Mouse (Mus musculus) stomach, postnatal 0 days (tissue): ENCODE results near the gene Sumo3. TPM values are rescaled to one million over a fixed set of nuclear protein-coding genes. Genes with fewer than 3 reads are reported as not detected.

Experiments used
- ATAC-seq: fragments of 200-750 bp; cut with Nextera tagmentation; 2 replicates; pipeline ENCODE4 v1.8.0; 2017; ENCODE audit not compliant: low FRiP score, low TSS enrichment
- DNase-seq: peaks from one replicate; pipeline ENCODE4 v3.0.0-alpha.2; 2016; ENCODE audit warnings: low spot score
- H3K27ac ChIP-seq: fragments of 300-500 bp; sonication (generic); replicated peaks from 2 replicates; pipeline ENCODE4 v1.5.1; 2014; ENCODE audit warnings: mild to moderate bottlenecking, control low read depth
- H3K27me3 ChIP-seq: fragments of 300-500 bp; sonication (generic); 2 replicates; pipeline ENCODE4 v1.6.1; 2014; ENCODE audit warnings: low read length; ENCODE audit not compliant: control insufficient read depth, insufficient read depth
- H3K36me3 ChIP-seq: fragments of 300-500 bp; sonication (generic); 2 replicates; pipeline ENCODE4 v1.6.1; 2014; ENCODE audit warnings: low read length, mixed read lengths; ENCODE audit not compliant: control insufficient read depth, insufficient read depth
- H3K4me1 ChIP-seq: fragments of 300-500 bp; sonication (generic); replicated peaks from 2 replicates; pipeline ENCODE4 v1.6.1; 2014; ENCODE audit warnings: antibody characterized with exemption; ENCODE audit not compliant: control insufficient read depth, insufficient read depth
- H3K4me2 ChIP-seq: fragments of 300-500 bp; sonication (generic); replicated peaks from 2 replicates; pipeline ENCODE4 v1.6.1; 2014; ENCODE audit warnings: low read depth, mild to moderate bottlenecking, control low read depth, moderate library complexity
- H3K4me3 ChIP-seq: fragments of 300-500 bp; sonication (generic); 2 replicates; pipeline ENCODE4 v1.5.1; 2014; ENCODE audit warnings: low read depth, low read length, control low read depth
- H3K9ac ChIP-seq: fragments of 300-500 bp; sonication (generic); 2 replicates; pipeline ENCODE4 v1.6.1; 2014; ENCODE audit warnings: mild to moderate bottlenecking, low read length, control low read depth, mixed read lengths
- H3K9me3 ChIP-seq: fragments of 300-500 bp; sonication (generic); 2 replicates; pipeline ENCODE4 v1.6.1; 2016; ENCODE audit warnings: low read length; ENCODE audit not compliant: control insufficient read depth
- CTCF ChIP-seq: IDR thresholded peaks from 2 replicates; pipeline ENCODE4 v1.5.1; 2016; ENCODE audit warnings: antibody characterized with exemption, low read depth, mild to moderate bottlenecking, moderate library complexity
- EP300 ChIP-seq: optimal IDR thresholded peaks from 2 replicates; pipeline ENCODE3; 2016; ENCODE audit warnings: antibody characterized with exemption
- WGBS: fragments of 180-500 bp; shearing (Covaris S2); extraction: QIAGEN DNeasy Blood & Tissue Kit; methylation state at CpG from one replicate; pipeline ENCODE4 v1.1.7; 2014; 5-methylcytosine and 5-hydroxymethylcytosine counted together
- polyA plus RNA-seq: library from polyadenylated mRNA; unstranded; fragments of >200 nt; fragmentation: Nextera tagmentation; extraction: Ambion mirVana; gene quantifications from 2 replicates; pipeline ENCODE4 v1.2.1, GENCODE M21; 2015

Gene Sumo3
- polyA plus RNA-seq, 1 experiment from 2014 or later: 232 TPM

GRCm38 (mm10) chr10:77591546-77591945 lies 14.4 kb upstream of the Sumo3 start:
- ATAC-seq: no peak
- Histone ChIP-seq H3K4me3 (no peak overlapping the region), H3K4me1 (no peaks in the 10 kb centered on the region), H3K4me2 (no peak overlapping the region), H3K36me3 (peaks cover 40% of the 10 kb centered on the region), H3K27ac (no peak overlapping the region), H3K9ac (no peak overlapping the region), H3K9me3 (no peaks in the 10 kb centered on the region), H3K27me3 (no peaks in the 10 kb centered on the region)
- no peak for DNase-seq
- WGBS: 75% methylated on average over 6 of the region's 6 CpGs
- TF ChIP-seq EP300 (no peak), CTCF (no peak)

GRCm38 (mm10) chr10:77596060-77596459 lies 9.8 kb upstream of the Sumo3 start:
- Histone ChIP-seq H3K27ac (no peak overlapping the region), H3K27me3 (no peaks in the 10 kb centered on the region), H3K36me3 (peaks cover 42% of the 10 kb centered on the region), H3K9ac (no peak overlapping the region), H3K4me2 (no peak overlapping the region), H3K4me3 (no peak overlapping the region), H3K4me1 (no peaks in the 10 kb centered on the region), H3K9me3 (no peaks in the 10 kb centered on the region)
- 86% methylated on average over 2 of the region's 2 CpGs for WGBS
- no peak for DNase-seq
- TF ChIP-seq EP300: no peak
- TF ChIP-seq CTCF: no peak
- no peak for ATAC-seq

GRCm38 (mm10) chr10:77603021-77603420 lies 2.9 kb upstream of the Sumo3 start:
- WGBS: 71% methylated on average over 4 of the region's 4 CpGs
- TF ChIP-seq CTCF (no peak), EP300 (no peak)
- H3K4me2 ChIP-seq: no peak overlapping the region
- H3K4me1 ChIP-seq: peaks cover 7% of the 10 kb centered on the region; the same call in 1 of the 2 replicates
- H3K4me3 ChIP-seq: no peak overlapping the region
- no peak overlapping the region for H3K9ac ChIP-seq
- no peak for ATAC-seq
- H3K36me3 ChIP-seq: peaks cover 4% of the 10 kb centered on the region
- no peak overlapping the region for H3K27ac ChIP-seq
- H3K9me3 ChIP-seq: no peaks in the 10 kb centered on the region
- no peak for DNase-seq
- H3K27me3 ChIP-seq: no peaks in the 10 kb centered on the region

- Histone ChIP-seq H3K4me2 (no peak overlapping the region), H3K4me1 (peaks cover 7% of the 10 kb centered on the region; the same call in 1 of the 2 replicates), H3K36me3 (no peaks in the 10 kb centered on the region), H3K9ac (no peak overlapping the region), H3K27me3 (no peaks in the 10 kb centered on the region), H3K4me3 (no peak overlapping the region), H3K9me3 (no peaks in the 10 kb centered on the region), H3K27ac (no peak overlapping the region)
- ATAC-seq (no peak), DNase-seq (no peak)
- TF ChIP-seq EP300 (no peak), CTCF (peak; percentile 55)
- WGBS: 92% methylated on average over 6 of the region's 6 CpGs
Observed at GRCm38 (mm10) chr10:77604111-77604510, 1.8 kb upstream of the Sumo3 start.

- Histone ChIP-seq H3K4me1 (peaks cover 7% of the 10 kb centered on the region; the same call in 1 of the 2 replicates), H3K36me3 (no peaks in the 10 kb centered on the region), H3K9me3 (no peaks in the 10 kb centered on the region), H3K27me3 (no peaks in the 10 kb centered on the region), H3K27ac (peak overlapping the region; percentile 99), H3K9ac (no peak overlapping the region), H3K4me2 (no peak overlapping the region), H3K4me3 (no peak overlapping the region)
- WGBS: 49% methylated on average over 5 of the region's 5 CpGs
- TF ChIP-seq EP300 (no peak), CTCF (no peak)
- no peak for ATAC-seq
- DNase-seq: peak; percentile 63
Observed at GRCm38 (mm10) chr10:77604958-77605357, 939 bp upstream of the Sumo3 start.

GRCm38 (mm10) chr10:77605368-77605767 lies 529 bp upstream of the Sumo3 start:
- Histone ChIP-seq H3K4me3 (no peak overlapping the region), H3K4me1 (peaks cover 7% of the 10 kb centered on the region; the same call in 1 of the 2 replicates), H3K27ac (peak overlapping the region; percentile 99), H3K9me3 (no peaks in the 10 kb centered on the region), H3K9ac (peak overlapping the region; percentile 91), H3K36me3 (0 out of 2 replicates have a peak, but pooled peaks cover 3% of the 10 kb centered on the region), H3K4me2 (peak overlapping the region; percentile 95), H3K27me3 (no peaks in the 10 kb centered on the region)
- DNase-seq: peak; percentile 46
- 0 out of 2 replicates have a peak, but pooled peaks have one; percentile 0 for ATAC-seq
- 19% methylated on average over 1 of the region's 1 CpGs for WGBS
- TF ChIP-seq EP300 (no peak), CTCF (peak; percentile 79)
